Mouse (Mus musculus): ENCODE measurements around the gene Rgcc.

Gene Rgcc

GRCm38 (mm10) chr14:79298314-79298992 is 3.0 kb downstream of the Rgcc start:
- no peaks in the 10 kb centered on the region for H3K36me3 ChIP-seq (ENCODE audit: insufficient read depth, low read length)
- peaks cover 7% of the 10 kb centered on the region; the same call in 1 of the 2 replicates for H3K4me1 ChIP-seq (replicated peaks; ENCODE audit: low read depth, low read length)
- no peak overlapping the region for H3K4me3 ChIP-seq (replicated peaks; ENCODE audit: low read length)
- H3K9me3 ChIP-seq (ENCODE audit: low read length): peaks cover 17% of the 10 kb centered on the region
- TF ChIP-seq NANOG (IDR thresholded peaks at IDR 0.05; ENCODE audit: borderline replicate concordance, low read length): no peak
- no peak for TF ChIP-seq POU5F1 (IDR thresholded peaks at IDR 0.05; ENCODE audit: borderline replicate concordance, low read length)
- TF ChIP-seq CTCF (conservative IDR thresholded peaks at IDR 0.05; ENCODE audit: low read length): no peak
- H3K27me3 ChIP-seq (ENCODE audit: insufficient read depth, low read length): peaks cover 6% of the 10 kb centered on the region; the same call in 1 of the 2 replicates

GRCm38 (mm10) chr14:79296836-79297235 is 4.6 kb downstream of the Rgcc start:
- Histone ChIP-seq H3K36me3 (ENCODE audit: insufficient read depth, low read length) (no peaks in the 10 kb centered on the region), H3K4me3 (replicated peaks; ENCODE audit: low read length) (no peak overlapping the region), H3K27me3 (ENCODE audit: insufficient read depth, low read length) (peaks cover 2% of the 10 kb centered on the region; the same call in 1 of the 2 replicates), H3K9me3 (ENCODE audit: low read length) (peaks cover 17% of the 10 kb centered on the region), H3K4me1 (replicated peaks; ENCODE audit: low read depth, low read length) (peaks cover 15% of the 10 kb centered on the region)
- TF ChIP-seq NANOG (IDR thresholded peaks at IDR 0.05; ENCODE audit: borderline replicate concordance, low read length) (no peak), POU5F1 (IDR thresholded peaks at IDR 0.05; ENCODE audit: borderline replicate concordance, low read length) (no peak), CTCF (conservative IDR thresholded peaks at IDR 0.05; ENCODE audit: low read length) (no peak)

- Histone ChIP-seq H3K36me3 (ENCODE audit: insufficient read depth, low read length) (no peaks in the 10 kb centered on the region), H3K4me1 (replicated peaks; ENCODE audit: low read depth, low read length) (peaks cover 13% of the 10 kb centered on the region), H3K4me3 (replicated peaks; ENCODE audit: low read length) (no peak overlapping the region), H3K27me3 (ENCODE audit: insufficient read depth, low read length) (peaks cover 2% of the 10 kb centered on the region; the same call in 1 of the 2 replicates), H3K9me3 (ENCODE audit: low read length) (peaks cover 15% of the 10 kb centered on the region)
- TF ChIP-seq POU5F1 (IDR thresholded peaks at IDR 0.05; ENCODE audit: borderline replicate concordance, low read length): no peak
- TF ChIP-seq CTCF (conservative IDR thresholded peaks at IDR 0.05; ENCODE audit: low read length): no peak
- TF ChIP-seq NANOG (IDR thresholded peaks at IDR 0.05; ENCODE audit: borderline replicate concordance, low read length): no peak
These were observed 5.2 kb downstream of the Rgcc start for GRCm38 (mm10) chr14:79296201-79296600.

GRCm38 (mm10) chr14:79295579-79295978 is 5.9 kb downstream of the Rgcc start:
- Histone ChIP-seq H3K4me1 (replicated peaks; ENCODE audit: low read depth, low read length) (peaks cover 13% of the 10 kb centered on the region), H3K9me3 (ENCODE audit: low read length) (peaks cover 9% of the 10 kb centered on the region), H3K4me3 (replicated peaks; ENCODE audit: low read length) (no peak overlapping the region), H3K27me3 (ENCODE audit: insufficient read depth, low read length) (no peaks in the 10 kb centered on the region; the same call in 1 of the 2 replicates), H3K36me3 (ENCODE audit: insufficient read depth, low read length) (no peaks in the 10 kb centered on the region)
- TF ChIP-seq CTCF (conservative IDR thresholded peaks at IDR 0.05; ENCODE audit: low read length) (no peak), POU5F1 (IDR thresholded peaks at IDR 0.05; ENCODE audit: borderline replicate concordance, low read length) (no peak), NANOG (IDR thresholded peaks at IDR 0.05; ENCODE audit: borderline replicate concordance, low read length) (no peak)

GRCm38 (mm10) chr14:79294950-79295349 is 6.5 kb downstream of the Rgcc start:
- Histone ChIP-seq H3K4me1 (replicated peaks; ENCODE audit: low read depth, low read length) (peaks cover 13% of the 10 kb centered on the region), H3K9me3 (ENCODE audit: low read length) (peaks cover 3% of the 10 kb centered on the region; the same call in 1 of the 2 replicates), H3K36me3 (ENCODE audit: insufficient read depth, low read length) (no peaks in the 10 kb centered on the region), H3K27me3 (ENCODE audit: insufficient read depth, low read length) (no peaks in the 10 kb centered on the region; the same call in 1 of the 2 replicates), H3K4me3 (replicated peaks; ENCODE audit: low read length) (no peak overlapping the region)
- TF ChIP-seq NANOG (IDR thresholded peaks at IDR 0.05; ENCODE audit: borderline replicate concordance, low read length): no peak

- Histone ChIP-seq H3K4me1 (replicated peaks; ENCODE audit: low read depth, low read length) (peaks cover 13% of the 10 kb centered on the region), H3K9me3 (ENCODE audit: low read length) (no peaks in the 10 kb centered on the region), H3K4me3 (replicated peaks; ENCODE audit: low read length) (no peak overlapping the region), H3K27me3 (ENCODE audit: insufficient read depth, low read length) (no peaks in the 10 kb centered on the region; the same call in 1 of the 2 replicates), H3K36me3 (ENCODE audit: insufficient read depth, low read length) (no peaks in the 10 kb centered on the region)
- TF ChIP-seq CTCF (conservative IDR thresholded peaks at IDR 0.05; ENCODE audit: low read length) (no peak), NANOG (IDR thresholded peaks at IDR 0.05; ENCODE audit: borderline replicate concordance, low read length) (no peak), POU5F1 (IDR thresholded peaks at IDR 0.05; ENCODE audit: borderline replicate concordance, low read length) (no peak)
These were observed 7.2 kb downstream of the Rgcc start for GRCm38 (mm10) chr14:79294051-79294814.

- no peaks in the 10 kb centered on the region for H3K36me3 ChIP-seq (ENCODE audit: insufficient read depth, low read length)
- no peak overlapping the region for H3K4me3 ChIP-seq (replicated peaks; ENCODE audit: low read length)
- H3K9me3 ChIP-seq (ENCODE audit: low read length): no peaks in the 10 kb centered on the region
- peaks cover 13% of the 10 kb centered on the region for H3K4me1 ChIP-seq (replicated peaks; ENCODE audit: low read depth, low read length)
- H3K27me3 ChIP-seq (ENCODE audit: insufficient read depth, low read length): no peaks in the 10 kb centered on the region; the same call in 1 of the 2 replicates
- TF ChIP-seq NANOG (IDR thresholded peaks at IDR 0.05; ENCODE audit: borderline replicate concordance, low read length) (no peak), CTCF (conservative IDR thresholded peaks at IDR 0.05; ENCODE audit: low read length) (no peak), POU5F1 (IDR thresholded peaks at IDR 0.05; ENCODE audit: borderline replicate concordance, low read length) (no peak)
These were observed 8.2 kb downstream of the Rgcc start for GRCm38 (mm10) chr14:79293119-79293780.

- Histone ChIP-seq H3K9me3 (ENCODE audit: low read length) (no peaks in the 10 kb centered on the region), H3K36me3 (ENCODE audit: insufficient read depth, low read length) (no peaks in the 10 kb centered on the region), H3K27me3 (ENCODE audit: insufficient read depth, low read length) (no peaks in the 10 kb centered on the region), H3K4me1 (replicated peaks; ENCODE audit: low read depth, low read length) (peaks cover 13% of the 10 kb centered on the region), H3K4me3 (replicated peaks; ENCODE audit: low read length) (no peak overlapping the region)
- no peak for TF ChIP-seq CTCF (conservative IDR thresholded peaks at IDR 0.05; ENCODE audit: low read length)
- no peak for TF ChIP-seq NANOG (IDR thresholded peaks at IDR 0.05; ENCODE audit: borderline replicate concordance, low read length)
- TF ChIP-seq POU5F1 (IDR thresholded peaks at IDR 0.05; ENCODE audit: borderline replicate concordance, low read length): no peak
These were observed 9.8 kb downstream of the Rgcc start for GRCm38 (mm10) chr14:79291629-79292028.
